Comparison of ENCODE assay signal across 18 mouse cellular contexts in genomic region chr7:35353306-35353705, GRCm38 (mm10).
"Had no signal": no experiment of that assay in that cellular context is flagged by ENCODE, and none has a peak within 500 bp of the region (broad histone marks: within the 10 kb centered on the region; RNA-seq: fewer than 3 reads in every experiment).

No protein-coding gene starts in this region.

- H3K27me3 ChIP-seq: midbrain, embryonic 12.5 days; neural tube, embryonic 13.5 days; neural tube, embryonic 15.5 days had no signal

- ATAC-seq: midbrain, embryonic 16.5 days had no signal

- H3K27ac ChIP-seq: midbrain, embryonic 10.5 days; midbrain, embryonic 12.5 days; neural tube, embryonic 13.5 days; neural tube, embryonic 15.5 days had no signal

- H3K9me3 ChIP-seq: midbrain, embryonic 10.5 days; midbrain, embryonic 12.5 days; neural tube, embryonic 13.5 days; neural tube, embryonic 15.5 days had no signal

- DNase-seq: lung, embryonic 14.5 days; lung, postnatal 10 days; lung, postnatal 4 days; midbrain, embryonic 14.5 days; retina, postnatal 1 day; right cerebral cortex, adult 18-20 months; right cerebral cortex, postnatal 25 days; right cerebral cortex, postnatal 4 days; spleen, adult 18-20 months; thymus, adult 18-20 months; thymus, postnatal 14 days; thymus, postnatal 36 days had no signal

- H3K4me2 ChIP-seq: lung, embryonic 14.5 days; midbrain, embryonic 12.5 days; neural tube, embryonic 13.5 days; neural tube, embryonic 15.5 days had no signal

- H3K9ac ChIP-seq: lung, embryonic 14.5 days; midbrain, embryonic 12.5 days; neural tube, embryonic 13.5 days; neural tube, embryonic 15.5 days had no signal

- H3K4me3 ChIP-seq: midbrain, embryonic 10.5 days; midbrain, embryonic 12.5 days; myocyte; neural tube, embryonic 13.5 days; neural tube, embryonic 15.5 days had no signal

- H3K36me3 ChIP-seq: midbrain, embryonic 10.5 days; midbrain, embryonic 12.5 days; neural tube, embryonic 13.5 days; neural tube, embryonic 15.5 days had no signal

- H3K4me1 ChIP-seq: midbrain, embryonic 10.5 days; midbrain, embryonic 12.5 days; neural tube, embryonic 13.5 days; neural tube, embryonic 15.5 days had no signal
